Mouse (Mus musculus) heart, postnatal 0 days (tissue): ENCODE measurements around the gene Ctcf.

Experiments used
- CTCF ChIP-seq: IDR thresholded peaks from 2 replicates; pipeline ENCODE4 v1.5.1; 2016; ENCODE audit warnings: antibody characterized with exemption, control low read depth, low read depth
- EP300 ChIP-seq: IDR thresholded peaks from 2 replicates; pipeline ENCODE4 v1.6.1; 2016; ENCODE audit warnings: antibody characterized with exemption, low read depth

GRCm38 (mm10) chr8:105593859-105594258 is 42.5 kb upstream of the Ctcf start:
- TF ChIP-seq CTCF (no peak), EP300 (no peak)
